Mouse (Mus musculus): ENCODE data around the gene Zfp787.
"Not testable (repeated sequence)": the region's sequence is repeated elsewhere in the genome, so short reads cannot be mapped to it uniquely, and the experiment has no call there.

Gene Zfp787

DNA sequence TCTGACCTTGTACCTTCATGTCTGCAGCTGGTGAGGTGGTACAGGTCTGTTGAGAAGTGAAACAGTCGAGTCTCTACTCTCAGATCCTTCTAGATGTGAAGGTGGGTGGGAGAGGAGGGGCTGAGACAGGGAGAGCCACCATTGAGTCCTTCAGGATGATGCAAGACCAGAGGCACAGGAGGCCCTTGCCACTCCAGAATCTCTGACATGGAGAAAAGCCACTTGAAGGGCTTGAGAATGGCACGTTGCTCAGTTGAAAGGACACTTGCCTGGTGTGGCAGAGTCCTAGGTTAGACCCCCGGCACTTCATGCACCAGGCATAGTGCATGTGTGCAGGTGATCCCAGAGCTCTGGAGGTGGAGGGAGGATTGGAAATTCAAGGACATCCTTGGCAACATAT is 5.7 kb upstream of the Zfp787 start:
- DNase-seq: no peak

GRCm38 (mm10) chr7:6159604-6160003 is 3.8 kb upstream of the Zfp787 start:
- DNase-seq: no peak

GRCm38 (mm10) chr7:6157479-6157878 is 1.7 kb upstream of the Zfp787 start:
- no peak for DNase-seq

- DNase-seq: no peak
These were observed 1.2 kb upstream of the Zfp787 start for GRCm38 (mm10) chr7:6156901-6157472.

DNA sequence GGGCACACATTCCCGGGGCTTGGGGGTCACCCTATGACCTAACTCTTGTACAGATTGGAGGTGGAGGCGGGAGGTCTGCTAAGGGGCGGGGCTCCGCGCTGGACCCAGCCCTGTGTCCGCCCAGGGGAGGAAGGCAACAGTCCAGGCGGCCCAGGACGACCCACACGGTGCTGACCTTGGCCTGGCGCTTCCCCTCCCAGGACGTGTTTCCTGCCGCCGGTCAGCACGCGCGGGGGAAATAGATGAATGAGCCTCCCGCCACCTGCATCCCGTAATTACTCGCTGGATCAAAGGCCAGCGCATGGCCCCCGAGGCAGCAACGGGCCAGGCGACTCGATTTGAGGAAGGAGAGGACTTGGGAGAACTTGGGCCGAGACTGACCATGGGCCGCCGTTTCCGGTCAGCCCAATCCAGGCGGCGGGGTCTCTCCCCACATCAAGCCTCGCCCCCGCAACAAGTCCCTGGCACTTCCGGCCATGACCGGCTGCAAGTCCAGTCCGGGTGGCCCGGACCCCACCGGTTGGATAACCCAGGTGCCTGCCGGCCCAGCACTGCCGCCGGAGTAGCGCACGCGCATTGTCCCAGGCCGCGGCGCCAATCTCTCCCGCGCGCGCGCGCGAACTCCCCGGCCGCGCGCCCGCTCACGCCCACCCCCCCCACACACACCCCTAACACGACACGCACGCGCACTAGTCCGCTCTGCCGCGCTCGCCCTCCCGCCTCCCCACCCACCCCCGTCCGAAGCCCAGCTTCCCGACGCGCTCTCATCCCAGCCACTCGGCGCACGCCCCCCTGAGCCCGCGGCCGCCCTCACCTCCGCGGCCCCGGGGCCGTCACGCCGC is 545 bp downstream of the Zfp787 start:
- peak; percentile 82 for DNase-seq

DNA sequence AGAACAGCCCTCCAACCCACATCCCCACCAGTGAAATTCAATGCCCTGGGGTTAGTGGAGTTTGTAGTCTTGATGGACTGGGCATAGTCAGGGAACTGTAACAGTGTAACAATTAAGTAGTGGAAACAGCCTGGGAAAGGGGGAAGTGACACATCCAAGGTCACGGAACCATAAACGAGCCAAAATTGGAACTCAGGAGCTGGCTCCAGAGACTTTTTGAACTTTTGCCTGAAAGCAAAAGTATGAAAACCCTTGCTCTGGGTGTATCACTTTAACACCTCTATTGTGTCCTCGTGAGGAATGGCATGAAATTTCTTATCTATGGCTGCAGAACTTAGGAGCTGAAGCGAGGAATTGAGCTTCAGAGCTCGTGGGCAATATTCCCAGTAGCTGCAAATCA is 1.6 kb downstream of the Zfp787 start:
- no peak for DNase-seq

DNA sequence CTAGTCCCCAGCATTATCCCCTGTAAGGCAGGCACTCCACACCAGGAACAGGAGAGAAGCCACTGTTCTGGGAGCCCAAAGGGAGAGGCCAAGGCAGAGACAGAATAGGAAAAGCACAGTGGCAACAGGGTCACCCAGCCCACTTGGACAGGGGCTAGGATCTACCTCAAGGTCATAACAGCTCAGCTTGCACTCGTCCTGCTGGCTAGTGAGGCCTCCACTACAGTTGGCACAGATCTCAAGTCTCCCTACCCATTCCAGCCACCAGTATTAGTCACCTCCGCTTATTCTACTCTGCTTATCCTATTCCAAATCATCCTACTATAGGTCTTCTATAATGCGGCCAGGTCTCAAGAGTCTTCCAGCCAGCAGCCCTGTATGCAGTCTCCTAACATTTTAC is 2.7 kb downstream of the Zfp787 start:
- DNase-seq: no peak

- no peak for DNase-seq
These were observed 3.8 kb downstream of the Zfp787 start for GRCm38 (mm10) chr7:6152036-6152435.

GRCm38 (mm10) chr7:6151266-6151665 is 4.5 kb downstream of the Zfp787 start:
- DNase-seq: no peak

DNA sequence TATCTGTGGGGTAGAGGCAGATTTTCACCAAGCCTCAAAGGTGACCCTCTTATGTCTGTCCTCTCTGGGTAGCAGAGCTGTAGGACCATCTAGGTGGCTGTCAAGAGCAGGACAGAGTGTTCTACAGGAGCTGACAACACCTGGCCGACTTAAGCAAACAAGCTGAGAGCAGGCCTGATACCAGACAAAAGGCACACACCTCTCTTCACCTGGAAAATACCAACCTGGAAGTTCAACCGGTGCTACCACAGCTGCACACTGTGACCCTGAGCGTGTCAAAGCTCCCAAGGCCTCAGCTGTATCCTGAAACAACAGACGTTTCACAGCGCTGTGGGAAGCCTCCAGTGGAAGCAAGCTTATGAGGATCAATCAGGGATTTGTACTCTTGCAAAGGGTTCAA is 8.1 kb downstream of the Zfp787 start:
- no peak for DNase-seq

DNA sequence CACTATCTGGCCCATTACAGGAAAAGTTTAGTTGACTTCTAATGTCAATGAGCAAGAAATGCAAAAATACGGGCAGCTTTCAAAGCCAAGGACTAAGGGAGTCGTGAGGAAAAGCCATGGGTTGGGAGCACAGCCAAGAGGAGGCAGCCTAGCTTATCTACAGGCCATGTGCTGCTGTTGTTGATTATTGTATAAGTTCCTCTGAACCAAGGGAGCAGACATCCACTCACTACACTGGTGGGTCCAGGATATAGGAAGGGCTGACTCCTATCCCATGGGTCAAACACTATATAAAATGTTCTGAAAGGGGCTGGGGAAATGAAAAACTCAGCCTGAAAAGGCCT is 8.8 kb downstream of the Zfp787 start:
- DNase-seq: no peak

DNA sequence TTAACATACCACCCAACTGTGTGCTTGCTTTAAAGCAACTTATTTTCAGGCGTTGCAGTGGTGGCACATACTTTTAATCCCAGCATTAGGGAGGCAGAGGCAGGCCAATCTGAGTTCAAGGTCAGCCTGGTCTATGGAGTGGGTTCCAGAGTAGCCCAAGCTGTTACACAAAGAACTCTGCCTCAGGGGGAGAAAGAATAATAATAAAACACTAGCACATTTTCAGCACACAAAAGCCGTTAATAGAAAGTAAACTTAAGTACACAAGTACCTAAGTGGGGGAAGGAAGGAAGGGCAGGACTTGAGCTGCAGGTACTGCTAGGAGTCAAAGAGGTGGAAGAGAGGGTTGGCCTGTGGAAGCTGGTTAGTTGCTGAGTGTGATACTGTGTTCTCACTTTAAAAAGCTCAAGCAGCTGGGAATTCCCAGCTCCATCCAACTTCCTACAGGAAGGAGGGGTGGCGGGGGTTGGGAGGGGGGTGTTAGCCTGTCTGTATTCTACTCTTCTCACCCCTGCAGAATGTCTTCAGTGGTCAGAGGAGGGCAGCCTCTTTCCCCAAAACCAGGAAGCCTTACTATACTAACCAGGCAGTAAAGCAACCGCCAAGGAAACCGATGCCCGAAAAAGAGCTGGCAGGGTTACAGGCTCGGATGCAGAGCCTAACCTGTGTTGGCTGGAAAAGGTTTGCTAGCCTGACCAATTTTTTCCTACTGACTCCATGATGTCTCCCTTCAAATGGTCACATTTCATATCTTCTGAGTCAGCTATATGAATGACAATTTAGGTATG is 9.4 kb downstream of the Zfp787 start:
- DNase-seq: no peak

GRCm38 (mm10) chr7:6145423-6146188 is 10.2 kb downstream of the Zfp787 start:
- DNase-seq: no peak

DNA sequence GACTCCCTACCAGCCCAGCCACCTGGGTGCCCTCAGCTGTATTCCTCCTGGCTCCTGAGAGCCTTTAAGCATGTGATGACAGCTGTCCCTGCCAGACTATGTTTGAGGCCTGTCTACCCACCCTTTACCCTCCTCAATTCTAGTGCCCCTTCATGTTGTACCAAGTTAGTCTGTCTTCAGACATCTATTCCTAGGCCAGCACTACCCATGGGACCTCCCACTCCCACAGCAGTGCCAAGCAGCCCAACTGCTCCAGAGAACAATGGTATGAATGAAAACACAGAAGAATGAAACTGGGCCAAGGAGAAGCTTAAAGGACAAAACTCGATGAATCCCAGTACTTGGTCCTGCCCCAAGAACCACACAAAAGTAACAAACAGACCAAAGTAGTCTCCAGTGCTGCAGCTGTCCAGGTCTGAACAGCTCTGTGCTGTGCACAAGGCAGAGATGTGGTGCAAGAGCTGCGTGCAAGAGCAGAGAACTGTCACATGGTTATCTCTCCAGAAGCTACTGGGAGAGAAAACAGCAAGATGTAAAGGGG is 11.7 kb downstream of the Zfp787 start:
- no peak for DNase-seq

DNA sequence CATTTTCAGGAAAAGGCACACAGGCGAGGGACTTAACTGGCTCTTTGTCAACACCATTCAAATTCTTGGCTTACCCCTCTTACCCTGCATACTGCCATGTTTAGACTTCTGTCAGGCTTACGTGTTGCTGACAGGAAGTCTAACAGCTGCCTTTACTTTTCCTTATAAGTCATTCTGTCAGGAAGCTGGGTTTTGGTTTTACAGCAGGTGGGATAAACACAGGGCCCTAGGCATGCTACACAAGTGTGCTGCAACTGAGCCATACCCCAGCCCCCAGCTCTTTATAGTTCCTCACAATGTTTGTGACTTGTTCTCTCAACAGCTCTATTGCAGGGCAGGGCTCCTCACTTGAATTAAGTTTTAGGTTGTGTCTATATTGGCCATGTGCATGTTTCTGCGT is 16.5 kb downstream of the Zfp787 start:
- no peak for DNase-seq

GRCm38 (mm10) chr7:6136497-6136896 is 19.3 kb downstream of the Zfp787 start:
- no peak for DNase-seq

GRCm38 (mm10) chr7:6132646-6133045 is 23.2 kb downstream of the Zfp787 start:
- no peak for DNase-seq

DNA sequence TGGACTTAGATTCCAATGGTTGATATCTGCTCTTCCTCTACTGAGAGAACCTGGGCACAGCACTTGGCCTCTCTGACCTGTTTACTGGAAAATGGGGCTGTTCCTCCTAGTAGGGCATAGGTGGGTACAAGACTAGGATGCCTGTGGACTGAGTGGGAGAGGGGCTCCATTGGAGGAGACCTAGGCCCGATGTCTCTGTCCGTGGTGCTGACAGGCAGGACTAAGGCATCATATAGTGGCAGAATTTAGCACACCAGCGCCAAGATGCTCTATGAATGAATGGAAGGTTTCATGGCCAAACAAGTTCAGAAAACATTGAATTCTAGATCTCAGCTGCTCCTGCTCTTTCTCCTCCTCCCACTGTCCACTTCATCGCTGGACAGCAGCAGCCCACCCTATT is 25.5 kb downstream of the Zfp787 start:
- DNase-seq: no peak

DNA sequence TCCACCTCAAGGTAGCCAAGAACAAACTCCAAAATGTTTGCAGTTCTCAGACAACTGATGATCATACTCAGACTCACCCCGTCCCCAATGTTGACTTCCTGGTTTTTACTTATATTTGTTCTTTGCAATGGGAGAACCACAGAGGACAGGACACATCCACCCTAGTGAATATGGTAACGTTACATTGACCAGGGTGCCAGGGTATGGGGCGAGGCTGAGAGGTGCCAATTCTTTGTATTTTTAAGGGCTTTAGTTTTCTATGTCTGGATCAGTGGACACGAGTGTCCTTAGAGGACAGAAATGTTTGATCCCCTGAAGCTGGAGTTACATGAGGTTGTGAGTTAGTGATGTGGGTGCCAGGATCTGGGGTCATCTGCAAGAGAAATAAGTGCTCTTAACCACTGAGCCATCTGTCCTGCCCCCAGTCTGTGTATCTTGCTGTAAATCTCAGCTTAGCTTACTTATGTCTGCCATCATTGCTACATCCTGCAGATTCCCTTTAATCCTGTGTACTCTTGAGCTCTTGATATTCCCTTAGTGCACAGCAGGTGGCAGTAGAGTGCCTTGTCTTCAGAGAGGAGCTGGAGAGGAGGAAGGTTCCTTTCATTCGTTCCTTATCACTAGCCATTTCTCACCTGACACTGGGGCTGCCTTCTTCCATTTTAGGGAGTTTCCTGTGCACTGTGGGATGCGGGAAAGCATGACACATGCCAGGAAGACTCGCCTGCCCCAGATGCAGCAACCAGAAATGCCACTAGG is 28.9 kb downstream of the Zfp787 start:
- peak; percentile 75 for DNase-seq

GRCm38 (mm10) chr7:6121128-6121527 is 34.7 kb downstream of the Zfp787 start:
- DNase-seq: not testable (repeated sequence)

DNA sequence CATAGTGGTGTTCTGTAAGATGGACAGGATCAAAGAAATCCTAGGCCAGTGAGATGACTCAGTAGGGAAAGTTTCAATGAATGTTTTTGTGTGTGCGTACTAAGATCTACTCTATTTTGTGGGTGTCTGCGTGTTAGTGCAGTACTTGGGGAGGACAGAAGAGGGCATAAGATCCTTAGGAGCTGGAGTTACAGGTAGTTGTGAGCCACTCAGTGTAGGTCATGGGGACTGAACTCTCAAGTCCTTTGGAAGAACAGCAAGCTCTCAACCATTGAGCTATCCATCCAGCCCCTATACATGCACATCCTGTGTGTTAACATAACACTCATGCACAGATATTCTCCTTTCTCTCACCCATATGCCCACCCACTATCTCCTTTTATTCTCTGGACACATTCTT is 35.7 kb downstream of the Zfp787 start:
- DNase-seq: not testable (repeated sequence)

DNA sequence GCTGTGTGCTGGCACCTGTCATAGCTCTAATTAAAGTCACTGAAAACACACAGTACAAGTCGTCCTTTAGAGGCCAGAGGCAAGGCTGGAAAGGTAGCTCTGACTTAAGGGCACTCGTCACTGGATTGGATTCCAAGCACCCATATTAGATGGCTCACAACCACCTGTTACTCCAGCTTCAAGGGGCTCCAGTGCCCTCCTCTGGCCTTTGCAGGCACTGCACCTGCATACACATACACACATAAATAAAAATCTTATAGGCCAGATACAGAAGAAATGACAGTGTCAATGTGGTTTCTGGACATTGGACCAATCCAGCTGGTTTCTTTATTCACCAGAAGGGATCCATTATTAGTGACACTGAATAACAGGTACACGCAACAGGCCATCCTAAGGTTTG is 36.3 kb downstream of the Zfp787 start:
- no peak for DNase-seq
